Mouse (Mus musculus) liver, adult (tissue): ENCODE results near the gene Olfr839-ps1.

Source experiments
- GATA4 ChIP-seq: IDR thresholded peaks from 2 replicates; pipeline ENCODE4 v1.6.1; 2014; ENCODE audit warnings: mild to moderate bottlenecking, low read length; ENCODE audit not compliant: insufficient replicate concordance

Gene Olfr839-ps1

DNA sequence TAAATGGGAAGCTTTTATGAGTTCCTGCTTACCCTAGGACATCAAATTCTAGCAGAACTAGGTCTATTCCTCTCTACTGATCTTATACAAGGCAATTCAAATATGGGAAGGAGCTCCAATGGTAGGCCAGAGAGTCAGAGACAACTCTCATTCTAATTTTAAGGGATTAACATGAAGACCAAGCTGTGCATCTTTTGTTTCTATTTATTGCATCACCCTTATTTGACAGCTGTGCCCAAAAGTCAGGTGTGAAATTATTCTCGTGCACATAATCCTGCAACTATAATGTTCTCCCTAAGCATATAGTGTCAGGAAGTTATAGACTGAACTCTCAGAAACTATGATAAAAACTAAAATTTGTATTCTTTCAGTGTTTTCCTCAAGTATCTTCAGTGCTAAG is at the start of gene Olfr839-ps1:
Gene Olfr839-ps1 (minus strand): TSS at position 101 of the 400 bp plus-strand sequence.
- no peak for TF ChIP-seq GATA4

DNA sequence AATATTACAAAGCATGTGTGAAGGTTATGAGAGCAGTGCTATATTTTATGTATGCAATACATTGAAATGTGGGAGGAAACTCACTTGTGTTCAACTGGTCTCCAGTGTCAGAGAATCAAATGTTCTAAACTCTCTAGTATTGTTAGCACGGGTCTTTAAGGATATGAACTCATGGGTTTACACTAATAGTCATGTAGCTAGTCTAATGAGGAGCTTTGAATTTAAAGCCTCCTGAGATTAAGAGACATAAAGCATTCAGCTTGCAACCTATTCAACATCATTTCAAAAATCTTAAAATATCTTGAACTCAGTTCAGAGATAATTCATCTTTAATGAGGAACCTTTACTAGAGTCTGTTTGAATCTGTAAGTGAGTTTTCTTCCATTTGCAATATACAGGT is 41.1 kb downstream of the Olfr839-ps1 start, which contains the start of gene Olfr837:
Gene Olfr837 (plus strand): TSS at position 301 of the 400 bp plus-strand sequence.
- no peak for TF ChIP-seq GATA4

- TF ChIP-seq GATA4: no peak
These were observed 57.0 kb downstream of the Olfr839-ps1 start, which contains the start of gene Olfr836 for GRCm38 (mm10) chr9:19120082-19120481. Gene Olfr836, plus strand, starts transcription at chr9:19120382.
